Mouse (Mus musculus) left cerebral cortex, adult 8-10 months (tissue): ENCODE measurements at regions not wholly inside any gene's neighbourhood (a gene's known extent, or its start where the extent isn't known, plus 50 kb on each side); places are given as distances from the start of the nearest gene placed in this dataset.

Experiments
- DNase-seq, 2 experiments: peaks; one replicate each; pipeline ENCODE4 v3.0.0; 2022; ENCODE audit warnings: low spot score in 2 of 2

- DNase-seq, result no peak
Observed at GRCm38 (mm10) chr6:25321446-25321845, 365.3 kb upstream of the Tmem229a start.

DNA sequence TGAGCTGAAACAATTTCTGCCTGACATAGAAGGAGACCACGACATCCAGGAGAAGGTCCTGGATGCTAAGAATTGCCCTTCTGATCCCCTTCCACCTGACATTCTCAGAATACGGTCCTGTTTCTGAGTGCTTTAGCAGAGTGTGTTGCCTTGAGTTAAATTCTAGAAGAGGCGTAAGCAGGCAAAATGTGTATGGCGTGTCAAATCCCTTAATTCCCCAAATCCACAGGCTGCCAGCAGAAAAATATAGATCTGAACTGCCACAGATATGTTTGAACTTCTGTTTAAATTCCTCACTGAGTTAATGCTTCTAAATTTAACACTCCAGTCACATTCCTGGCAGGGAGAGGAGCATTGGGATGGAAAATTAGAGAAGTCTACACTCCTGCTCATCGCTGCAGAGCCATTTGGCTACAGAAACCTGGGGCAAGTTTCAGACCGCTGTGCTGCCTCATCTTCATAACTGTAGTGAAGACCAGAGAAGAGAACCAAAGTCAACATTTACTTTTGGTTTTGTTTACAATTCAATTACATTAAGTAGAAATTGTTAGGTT is 364.3 kb upstream of the Tmem229a start:
- DNase-seq, result no peak

- no peak for DNase-seq
Observed at GRCm38 (mm10) chr6:25307471-25307870, 351.4 kb upstream of the Tmem229a start.

DNA sequence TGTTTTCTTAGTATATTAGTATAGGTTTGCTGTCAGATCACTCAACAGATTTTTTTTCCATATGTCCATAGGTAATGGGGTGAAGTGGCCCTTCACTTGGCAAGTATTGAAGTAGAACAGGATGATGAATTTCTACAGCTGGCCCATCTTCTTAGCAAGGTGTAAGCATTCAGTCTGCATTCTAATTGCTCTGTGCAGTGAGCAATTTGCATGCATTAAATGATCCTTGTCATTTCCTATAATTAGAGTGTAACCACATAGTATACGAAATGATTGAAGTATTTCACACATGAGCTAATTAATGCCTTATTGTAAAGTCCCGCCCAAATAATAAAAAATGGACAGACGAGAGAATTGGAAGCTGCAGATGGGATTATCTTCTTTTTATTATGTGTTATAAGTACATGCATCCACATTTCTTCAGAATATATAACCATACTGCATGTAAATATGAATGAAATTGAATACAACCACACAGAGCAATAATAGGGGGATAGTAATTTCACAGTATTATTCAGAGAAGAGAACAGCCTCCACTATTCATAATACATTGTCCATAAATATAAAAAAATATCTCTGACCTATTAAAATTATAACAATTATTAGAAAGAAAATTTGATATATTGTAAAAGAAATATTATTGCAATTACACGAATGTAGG is 348.9 kb upstream of the Tmem229a start:
- DNase-seq, result no peak

- no peak for DNase-seq
Observed at GRCm38 (mm10) chr6:25291613-25292012, 335.5 kb upstream of the Tmem229a start.

- DNase-seq, result no peak
Observed at GRCm38 (mm10) chr6:25287591-25287990, 331.5 kb upstream of the Tmem229a start.

DNA sequence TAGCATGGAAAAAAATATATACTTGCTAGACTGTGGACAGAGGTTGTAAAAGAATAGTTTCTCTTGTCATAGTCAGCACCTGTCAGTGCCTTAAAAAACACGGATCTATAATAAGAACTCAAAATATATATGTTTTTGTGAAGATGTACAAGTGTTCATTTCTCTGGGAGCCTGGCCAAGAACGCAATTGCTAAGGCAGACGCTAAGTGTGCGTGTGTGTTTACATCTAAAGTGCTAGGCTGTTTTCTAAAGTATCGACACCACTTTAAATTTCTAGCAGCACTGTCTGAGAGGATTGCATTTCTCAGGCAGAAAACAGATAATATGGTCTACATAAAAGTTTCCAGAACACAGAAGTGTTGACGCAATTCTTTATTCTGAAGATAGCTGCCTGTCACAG is 330.2 kb upstream of the Tmem229a start:
- no peak for DNase-seq

- DNase-seq, result no peak
Observed at GRCm38 (mm10) chr6:25278509-25278908, 322.4 kb upstream of the Tmem229a start.

- no peak for DNase-seq
Observed at GRCm38 (mm10) chr6:25277703-25278447, 321.8 kb upstream of the Tmem229a start.

DNA sequence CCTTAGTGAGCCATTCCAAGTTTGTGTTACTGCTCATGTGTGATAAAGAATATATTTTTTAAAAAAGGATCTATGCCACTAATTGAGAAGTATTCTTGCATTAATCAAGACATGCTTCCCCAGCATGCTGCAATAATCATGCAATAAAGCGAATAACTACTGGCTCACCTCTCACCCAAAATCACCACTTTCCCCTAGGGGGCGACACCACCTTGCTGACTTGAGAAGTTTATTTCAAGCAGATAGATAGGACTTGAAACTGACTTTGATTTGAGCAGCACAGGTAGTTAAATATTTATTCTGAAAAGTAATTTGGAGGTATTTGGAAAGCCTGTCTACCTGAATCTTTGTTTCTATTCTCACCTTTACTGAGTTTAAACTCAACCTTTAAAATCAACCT is 320.1 kb upstream of the Tmem229a start:
- peak in 1 of 2 experiments; percentile 20 for DNase-seq

DNA sequence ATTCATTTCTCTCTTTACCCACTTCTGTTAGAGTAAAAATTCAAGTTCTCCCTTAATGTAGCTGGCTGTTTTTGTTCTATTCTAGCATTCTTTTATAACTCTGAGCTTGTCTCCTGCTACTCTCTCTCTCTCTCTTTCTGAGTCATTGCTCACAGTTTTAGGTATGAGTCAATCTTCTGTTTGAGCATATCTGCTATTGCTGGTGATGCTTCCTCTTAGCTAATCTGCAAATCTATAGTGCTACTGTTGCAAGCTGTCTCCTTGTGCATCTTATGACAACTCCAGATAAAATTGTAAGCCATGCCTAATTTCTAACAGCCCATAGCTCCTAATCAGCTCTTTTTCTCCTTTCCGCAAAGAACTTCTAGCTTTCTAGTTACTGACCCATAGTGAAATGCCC is 304.5 kb upstream of the Tmem229a start:
- DNase-seq, result no peak

DNA sequence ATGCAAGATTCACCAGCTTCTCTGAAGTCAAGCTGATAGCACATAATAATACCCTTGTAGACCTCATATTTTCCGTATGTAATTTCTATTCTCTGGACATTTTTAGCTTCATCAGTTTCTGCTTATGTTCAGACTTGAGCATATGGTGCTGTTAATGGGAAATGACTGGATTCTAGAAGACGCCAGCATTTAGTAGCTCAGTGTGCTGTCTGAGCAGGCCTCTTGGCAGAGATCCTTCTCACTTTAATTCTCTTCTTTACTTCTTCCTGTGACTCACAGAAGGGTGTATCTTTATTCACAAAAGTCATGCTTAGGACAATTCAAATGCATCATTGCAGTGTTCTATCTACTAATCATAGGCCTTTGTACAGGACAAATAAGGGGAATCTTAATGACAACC is 299.7 kb upstream of the Tmem229a start:
- DNase-seq, result no peak

DNA sequence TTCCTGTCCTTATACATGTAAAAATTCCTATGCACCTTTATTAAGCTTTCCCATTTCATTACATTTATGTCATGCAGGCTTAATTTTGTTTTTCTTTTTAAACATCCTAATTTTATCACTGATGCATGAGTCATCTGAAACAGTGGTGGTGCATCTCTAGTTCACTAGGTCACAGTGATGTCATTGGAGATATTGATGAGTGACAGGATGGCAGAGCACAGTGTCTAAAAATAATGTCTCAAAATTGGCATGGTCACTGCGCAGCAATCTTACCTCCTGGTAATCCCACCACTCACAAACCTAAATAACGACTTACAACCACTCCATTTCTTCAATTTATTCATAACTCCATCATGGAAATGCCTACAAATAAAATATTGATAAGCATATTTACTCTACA is 280.9 kb upstream of the Tmem229a start:
- DNase-seq, result no peak

GRCm38 (mm10) chr6:25236616-25237015 is 280.5 kb upstream of the Tmem229a start:
- DNase-seq, result no peak
